Mouse (Mus musculus) neutrophil, adult 83 days (primary cell): ENCODE measurements around the gene Fkbp1b. TPM values are rescaled to one million over a fixed set of nuclear protein-coding genes. Genes with fewer than 3 reads are reported as not detected.

Experiments
- total RNA-seq, 2 experiments: library from RNA; stranded (reverse); gene quantifications; one replicate each; pipeline ENCODE4 v1.2.4; 2023

The Fkbp1b gene
- 10 to 100 TPM in 1 of 2 experiments, 1 to 10 TPM in 1; 9.2 to 10.7 TPM for total RNA-seq

GRCm38 (mm10) chr12:4841392-4841887 is at the start of gene Fkbp1b:
TSS of gene Fkbp1b (minus strand) at chr12:4841591.

GRCm38 (mm10) chr12:4874161-4874927 is 33.0 kb upstream of the Fkbp1b start, which contains the start of gene Mfsd2b:
TSS of gene Mfsd2b (minus strand) at chr12:4874359.

GRCm38 (mm10) chr12:4842890-4843597 is 1.7 kb upstream of the Fkbp1b start, which contains the start of gene Wdcp:
TSS of gene Wdcp (plus strand) at chr12:4843303.

GRCm38 (mm10) chr12:4817361-4818101 is 23.9 kb downstream of the Fkbp1b start, which contains the start of gene Sf3b6:
TSS of gene Sf3b6 (plus strand) at chr12:4817544.

Other genes with a start within 250 kb of the Fkbp1b start
- gene Itsn2, start 249.0 kb downstream of the Fkbp1b start, total RNA-seq: 100 to 1,000 TPM; 131 to 148 TPM
- not detected for gene Gm3625, start 248.7 kb downstream of the Fkbp1b start, total RNA-seq
- gene Fam228a, start 103.2 kb downstream of the Fkbp1b start, total RNA-seq: not detected
- gene Pfn4, start 72.6 kb downstream of the Fkbp1b start, total RNA-seq: under 1 TPM; 0.31 to 0.57 TPM
- gene Fam228b, start 72.3 kb downstream of the Fkbp1b start, total RNA-seq: 1 to 10 TPM; 1.0 to 2.1 TPM
- 100 to 1,000 TPM in 1 of 2 experiments, 10 to 100 TPM in 1; 97.0 to 102 TPM for gene Sf3b6, start 24.0 kb downstream of the Fkbp1b start, total RNA-seq
- gene Wdcp, start 1.7 kb upstream of the Fkbp1b start, total RNA-seq: 1 to 10 TPM; 8.0 to 8.6 TPM
- 10 to 100 TPM; 13.1 to 22.8 TPM for gene Mfsd2b, start 32.8 kb upstream of the Fkbp1b start, total RNA-seq
- 10 to 100 TPM; 16.4 to 18.6 TPM for gene Ubxn2a, start 66.1 kb upstream of the Fkbp1b start, total RNA-seq
- 10 to 100 TPM; 70.9 to 82.2 TPM for gene Atad2b, start 75.8 kb upstream of the Fkbp1b start, total RNA-seq